Mouse (Mus musculus): ENCODE data around the gene Itpr1.
A peak's percentile ranks its signal among the peaks of the same experiment; 100 is the strongest.

Gene Itpr1

GRCm38 (mm10) chr6:108244571-108244970, 31.7 kb downstream of the Itpr1 start:
- no peak for DNase-seq (ENCODE audit: low spot score)

DNA sequence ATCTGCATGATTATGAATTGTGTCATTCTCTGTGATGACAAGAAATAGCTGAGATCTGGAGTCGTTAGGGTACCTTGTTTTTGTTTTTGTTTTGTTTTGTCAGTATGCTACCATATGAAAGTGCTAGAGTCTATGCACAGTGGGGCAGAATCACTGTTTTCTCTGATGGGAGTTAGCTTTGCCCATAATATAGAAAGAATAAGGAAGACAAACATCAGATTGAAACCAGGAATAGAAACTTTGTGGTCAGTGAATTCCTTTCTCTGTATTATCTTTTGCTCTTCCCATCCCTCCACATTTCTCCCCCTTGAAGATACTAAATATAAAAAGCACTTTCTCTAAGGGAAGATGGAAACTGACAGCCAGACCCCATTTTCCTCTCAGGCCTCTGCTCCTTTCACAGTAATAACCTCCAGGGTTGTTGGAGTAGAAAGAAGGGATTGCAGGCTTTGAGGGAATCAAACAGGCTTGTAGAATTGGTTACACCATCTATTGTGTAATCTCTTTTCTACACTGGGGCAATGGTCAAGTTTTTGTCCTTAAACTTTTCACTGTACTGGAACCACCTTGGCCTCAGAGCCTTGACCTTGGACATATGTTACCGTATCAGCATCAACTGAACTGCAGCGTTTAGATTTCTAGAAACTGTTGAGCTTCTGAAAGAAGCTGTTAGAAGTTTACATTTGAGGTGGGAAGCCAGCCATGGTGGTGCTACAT, 33.6 kb downstream of the Itpr1 start:
- DNase-seq (ENCODE audit: low spot score), result peak; percentile 29

- DNase-seq (ENCODE audit: low spot score), result no peak
Measured at GRCm38 (mm10) chr6:108247211-108247610, 34.3 kb downstream of the Itpr1 start.

- peak; percentile 66 for DNase-seq (ENCODE audit: low spot score)
Measured at GRCm38 (mm10) chr6:108248519-108248918, 35.6 kb downstream of the Itpr1 start.

- DNase-seq (ENCODE audit: low spot score), result peak; percentile 49
Measured at GRCm38 (mm10) chr6:108249031-108249917, 36.4 kb downstream of the Itpr1 start.

GRCm38 (mm10) chr6:108249918-108250225, 37.0 kb downstream of the Itpr1 start:
- DNase-seq (ENCODE audit: low spot score), result peak; percentile 44

GRCm38 (mm10) chr6:108250416-108250815, 37.5 kb downstream of the Itpr1 start:
- no peak for DNase-seq (ENCODE audit: low spot score)

DNA sequence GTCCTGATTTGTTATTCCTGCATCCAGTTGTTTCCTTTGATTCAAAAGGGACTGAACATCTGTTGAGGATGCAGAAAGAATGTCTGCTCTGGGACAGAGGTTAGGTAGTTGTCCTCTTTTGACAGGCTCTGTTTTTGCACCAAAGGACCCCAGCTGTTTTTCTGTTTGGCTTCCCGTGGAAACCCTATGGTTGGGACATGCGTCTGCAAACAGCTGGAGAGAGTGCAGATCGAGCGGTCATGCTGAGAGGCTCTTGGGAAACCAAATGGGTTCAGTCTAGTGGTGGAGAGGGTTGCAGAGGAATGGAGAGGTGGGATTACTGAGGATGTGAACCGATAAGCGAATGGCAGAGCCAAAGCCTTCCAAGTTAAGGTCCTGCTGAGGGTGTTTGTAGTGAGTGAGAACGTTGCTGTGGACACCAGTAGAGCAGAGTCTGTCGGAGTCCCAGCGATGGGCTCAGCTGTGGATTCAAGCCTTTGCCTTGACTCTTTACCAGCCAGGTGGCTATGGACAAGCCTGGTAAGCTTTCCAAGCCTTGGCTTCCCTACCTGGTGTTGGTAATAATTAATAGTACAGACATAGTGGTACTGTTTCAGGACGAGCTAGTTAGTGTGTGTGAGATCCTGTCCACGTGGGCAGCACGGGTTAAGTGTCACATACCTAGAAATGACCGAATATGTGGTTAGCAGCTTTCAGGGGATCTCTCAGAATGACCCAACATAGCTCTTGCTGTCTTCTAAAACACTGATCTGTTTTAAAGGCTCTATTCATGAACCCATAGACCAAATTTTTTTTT, 39.9 kb downstream of the Itpr1 start:
- DNase-seq (ENCODE audit: low spot score), result no peak

- DNase-seq (ENCODE audit: low spot score), result no peak
Measured at GRCm38 (mm10) chr6:108254132-108255064, 41.5 kb downstream of the Itpr1 start.

DNA sequence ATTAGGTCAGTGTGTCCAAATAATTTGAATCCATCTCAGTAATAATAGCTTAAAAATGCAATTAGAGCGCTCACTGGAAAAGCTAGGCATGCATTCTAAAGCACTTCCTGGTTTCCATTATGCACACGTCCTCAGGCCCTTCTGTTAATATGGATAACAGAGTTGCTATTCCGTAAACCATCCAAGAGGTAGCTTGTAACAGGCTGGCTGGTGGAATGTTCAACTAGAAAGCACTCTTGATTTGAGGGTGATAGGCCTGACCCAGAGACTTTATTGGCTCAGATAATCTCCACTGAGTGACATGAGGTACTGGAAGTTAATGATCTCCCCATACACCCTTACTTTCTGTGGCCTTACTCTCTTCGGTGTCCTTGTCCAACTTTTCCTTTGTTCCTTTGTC, 43.0 kb downstream of the Itpr1 start:
- no peak for DNase-seq (ENCODE audit: low spot score)

- no peak for DNase-seq (ENCODE audit: low spot score)
Measured at GRCm38 (mm10) chr6:108257225-108257624, 44.3 kb downstream of the Itpr1 start.

DNA sequence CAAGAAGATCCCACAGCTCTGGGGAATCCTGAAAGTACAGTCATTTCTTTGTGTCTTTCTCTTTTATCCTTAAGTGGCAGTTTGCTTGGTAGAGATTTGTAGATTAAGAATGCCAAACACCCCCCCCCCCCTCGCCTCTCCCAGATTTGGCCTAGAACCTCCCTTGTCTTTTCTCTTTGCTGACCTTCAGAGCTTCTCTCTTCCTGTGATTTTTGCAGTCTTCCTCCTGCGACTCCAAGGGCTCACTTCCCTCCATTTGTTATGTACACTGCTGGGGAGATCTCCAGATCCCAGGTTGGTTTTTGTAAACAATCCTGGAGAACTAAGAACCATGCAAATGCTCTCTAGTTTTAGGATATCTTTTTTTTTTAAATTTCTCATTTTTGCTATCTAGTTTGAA, 45.7 kb downstream of the Itpr1 start:
- no peak for DNase-seq (ENCODE audit: low spot score)

DNA sequence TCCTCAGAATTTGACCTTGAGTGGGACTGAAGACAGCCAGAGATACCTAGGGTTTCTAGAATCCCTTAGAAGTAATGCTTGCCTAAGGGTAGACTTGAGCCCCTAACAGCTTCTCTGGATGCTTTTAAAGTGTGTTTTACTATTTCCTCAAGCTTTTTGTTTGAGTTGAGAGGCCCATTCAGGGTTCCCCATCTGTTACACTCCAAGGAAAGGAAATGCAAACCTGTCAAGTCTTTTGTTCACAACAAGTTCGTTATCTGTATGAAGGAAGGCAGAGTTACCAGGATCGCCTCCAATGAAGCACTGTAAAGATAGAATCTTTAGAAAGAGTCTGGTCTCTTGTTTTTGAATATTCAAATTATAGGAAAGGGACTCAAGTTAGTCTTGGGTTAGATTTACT, 46.8 kb downstream of the Itpr1 start:
- no peak for DNase-seq (ENCODE audit: low spot score)

DNA sequence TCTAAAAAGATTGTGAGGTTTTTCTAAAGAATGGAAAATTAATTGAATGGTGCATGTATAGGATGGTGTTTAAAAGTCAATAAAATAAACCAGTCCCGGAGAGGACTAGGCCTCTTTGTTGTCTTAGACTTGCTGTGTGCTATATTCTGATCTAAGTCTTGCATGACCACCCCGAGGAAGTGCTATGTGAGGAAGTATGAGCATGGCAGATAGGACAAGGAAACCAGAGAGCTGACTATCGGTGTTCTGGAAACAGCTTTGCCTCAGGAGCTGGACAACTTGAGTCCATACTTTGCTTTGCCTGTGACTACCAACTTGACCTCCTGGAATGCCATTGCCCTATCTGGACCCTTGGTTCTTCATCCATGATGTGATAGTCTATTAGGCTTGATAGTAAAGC, 48.6 kb downstream of the Itpr1 start:
- no peak for DNase-seq (ENCODE audit: low spot score)

DNA sequence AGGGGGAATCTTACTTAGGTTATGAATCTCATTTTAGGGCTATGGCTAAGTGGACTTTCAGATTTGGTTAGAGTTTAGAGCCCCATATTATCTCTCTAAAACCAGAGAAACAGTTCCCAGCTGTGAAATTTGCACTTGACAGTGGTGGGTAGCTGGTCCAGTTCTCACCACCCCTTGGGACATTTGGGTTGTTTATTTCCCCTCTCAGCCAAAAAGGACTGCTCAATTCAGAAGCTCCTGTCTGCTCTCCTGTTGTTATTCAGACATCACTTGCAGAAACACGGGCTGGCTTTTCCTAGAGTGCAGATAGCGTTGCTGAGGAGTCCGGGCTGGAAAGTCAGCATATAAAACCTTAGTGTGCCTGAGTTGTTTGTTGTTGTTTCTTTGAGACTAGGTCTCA, 51.3 kb downstream of the Itpr1 start:
- DNase-seq (ENCODE audit: low spot score), result no peak

GRCm38 (mm10) chr6:108273451-108273850, 60.6 kb downstream of the Itpr1 start:
- no peak for DNase-seq (ENCODE audit: low spot score)

GRCm38 (mm10) chr6:108274364-108275084, 61.6 kb downstream of the Itpr1 start:
- no peak for DNase-seq (ENCODE audit: low spot score)

- no peak for DNase-seq (ENCODE audit: low spot score)
Measured at GRCm38 (mm10) chr6:108276880-108277507, 64.1 kb downstream of the Itpr1 start.

GRCm38 (mm10) chr6:108277622-108278396, 64.9 kb downstream of the Itpr1 start:
- DNase-seq (ENCODE audit: low spot score), result peak; percentile 7
